Mouse (Mus musculus): ENCODE data around the gene Ttpal.

- TF ChIP-seq CTCF (IDR thresholded peaks at IDR 0.05; ENCODE audit: extremely low read depth, insufficient read depth, insufficient read length, insufficient replicate concordance) (no peak), POLR2A (IDR thresholded peaks at IDR 0.05; ENCODE audit: low read depth, low read length) (no peak)
These were observed 13.3 kb downstream of the Ttpal start for GRCm38 (mm10) chr2:163615401-163615800.

Measured in spleen, adult 2 months (tissue).